Mouse (Mus musculus): Measurements from ENCODE around the gene Acpp. TPM values are rescaled to one million over a fixed set of nuclear protein-coding genes. Genes with fewer than 3 reads are reported as not detected.

The Acpp gene
- polyA plus RNA-seq, 1 experiment from 2014 or later: 0.56 TPM

DNA sequence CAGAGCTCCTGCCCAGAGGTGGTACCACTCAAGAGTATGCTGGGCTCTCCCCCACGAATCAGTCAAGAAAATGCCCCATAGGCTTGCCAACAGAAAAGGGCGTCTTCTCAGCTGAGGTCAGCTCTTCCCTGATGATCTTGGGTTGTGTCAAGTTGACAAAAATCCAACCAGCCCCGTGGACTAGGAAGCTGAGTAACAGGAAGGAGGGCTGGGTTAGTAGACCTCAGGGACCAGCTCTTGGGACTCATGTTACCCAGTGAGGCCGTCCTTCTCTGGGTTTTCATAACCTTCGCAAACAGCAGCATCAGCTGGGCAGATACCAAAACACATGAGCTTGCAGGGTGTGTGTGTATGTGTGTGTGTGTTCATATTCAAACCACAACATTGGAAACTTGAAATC is 55.8 kb downstream of the Acpp start:
- Histone ChIP-seq H3K27me3 (ENCODE audit: control insufficient read depth, insufficient read depth, low read length) (no peaks in the 10 kb centered on the region), H3K9me3 (ENCODE audit: control insufficient read depth, low read length) (no peaks in the 10 kb centered on the region), H3K36me3 (ENCODE audit: control insufficient read depth, insufficient read depth, low read length) (no peaks in the 10 kb centered on the region), H3K9ac (replicated peaks; ENCODE audit: low read depth, low read length) (no peak overlapping the region), H3K4me1 (ENCODE audit: control insufficient read depth, insufficient read depth, low read length) (no peaks in the 10 kb centered on the region), H3K4me3 (ENCODE audit: low read depth, low read length) (no peak overlapping the region), H3K27ac (ENCODE audit: low read depth, low read length) (no peak overlapping the region), H3K4me2 (ENCODE audit: low read depth, low read length) (no peak overlapping the region)
- WGBS: 81% methylated on average over 5 of the region's 5 CpGs
- ATAC-seq (ENCODE audit: low read depth): no peak

DNA sequence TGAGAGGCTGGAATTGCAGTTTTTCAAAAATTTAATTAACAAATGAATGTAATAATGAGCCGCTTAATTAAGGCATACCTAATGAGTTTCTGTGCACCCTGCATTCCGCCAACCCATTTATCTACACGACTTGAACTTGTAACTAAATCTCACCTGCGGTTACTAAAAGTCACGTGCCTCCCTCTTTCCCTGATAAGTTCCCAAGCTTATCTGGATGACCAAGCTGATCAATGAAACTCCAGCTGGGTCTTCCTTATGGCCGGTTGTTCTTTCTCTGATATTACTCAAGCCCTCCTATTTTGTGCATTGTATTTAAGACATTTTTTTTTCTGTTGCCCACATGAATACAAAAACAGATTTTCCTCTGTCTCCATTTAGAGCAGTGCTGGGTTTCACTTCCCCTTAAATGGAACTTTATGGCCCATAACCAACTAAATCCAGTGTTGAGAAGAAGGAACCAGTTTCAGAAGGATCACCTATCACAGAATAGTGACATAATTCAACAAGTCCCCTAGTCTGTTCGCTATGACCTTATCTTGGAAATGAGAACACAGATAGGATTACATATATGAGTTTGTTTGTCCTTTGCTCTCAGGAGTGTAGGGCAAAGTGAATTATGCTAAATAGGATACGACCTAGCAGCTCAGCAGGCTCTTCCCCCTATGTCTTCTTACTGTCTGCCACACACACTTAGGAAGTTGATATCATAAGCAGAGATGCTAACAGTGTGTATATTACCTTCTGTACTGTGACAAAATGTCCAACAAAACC is 56.6 kb downstream of the Acpp start:
- Histone ChIP-seq H3K9ac (replicated peaks; ENCODE audit: low read depth, low read length) (no peak overlapping the region), H3K4me3 (ENCODE audit: low read depth, low read length) (no peak overlapping the region), H3K4me1 (ENCODE audit: control insufficient read depth, insufficient read depth, low read length) (no peaks in the 10 kb centered on the region), H3K27ac (ENCODE audit: low read depth, low read length) (no peak overlapping the region), H3K27me3 (ENCODE audit: control insufficient read depth, insufficient read depth, low read length) (no peaks in the 10 kb centered on the region), H3K36me3 (ENCODE audit: control insufficient read depth, insufficient read depth, low read length) (no peaks in the 10 kb centered on the region), H3K4me2 (ENCODE audit: low read depth, low read length) (no peak overlapping the region), H3K9me3 (ENCODE audit: control insufficient read depth, low read length) (no peaks in the 10 kb centered on the region)
- WGBS: 80% methylated on average over 8 of the region's 8 CpGs
- no peak for ATAC-seq (ENCODE audit: low read depth)

- Histone ChIP-seq H3K4me3 (ENCODE audit: low read depth, low read length) (no peak overlapping the region), H3K4me1 (ENCODE audit: control insufficient read depth, insufficient read depth, low read length) (no peaks in the 10 kb centered on the region), H3K9ac (replicated peaks; ENCODE audit: low read depth, low read length) (0 out of 2 replicates have a peak overlapping the region, but pooled peaks have one; percentile 34), H3K36me3 (ENCODE audit: control insufficient read depth, insufficient read depth, low read length) (no peaks in the 10 kb centered on the region), H3K9me3 (ENCODE audit: control insufficient read depth, low read length) (no peaks in the 10 kb centered on the region), H3K27ac (ENCODE audit: low read depth, low read length) (no peak overlapping the region), H3K27me3 (ENCODE audit: control insufficient read depth, insufficient read depth, low read length) (no peaks in the 10 kb centered on the region), H3K4me2 (ENCODE audit: low read depth, low read length) (peak overlapping the region; percentile 23; the same call in 1 of the 2 replicates)
- ATAC-seq (ENCODE audit: low read depth): no peak
- 22% methylated on average over 18 of the region's 18 CpGs for WGBS
These were observed 59.9 kb downstream of the Acpp start for GRCm38 (mm10) chr9:104277528-104278162.

DNA sequence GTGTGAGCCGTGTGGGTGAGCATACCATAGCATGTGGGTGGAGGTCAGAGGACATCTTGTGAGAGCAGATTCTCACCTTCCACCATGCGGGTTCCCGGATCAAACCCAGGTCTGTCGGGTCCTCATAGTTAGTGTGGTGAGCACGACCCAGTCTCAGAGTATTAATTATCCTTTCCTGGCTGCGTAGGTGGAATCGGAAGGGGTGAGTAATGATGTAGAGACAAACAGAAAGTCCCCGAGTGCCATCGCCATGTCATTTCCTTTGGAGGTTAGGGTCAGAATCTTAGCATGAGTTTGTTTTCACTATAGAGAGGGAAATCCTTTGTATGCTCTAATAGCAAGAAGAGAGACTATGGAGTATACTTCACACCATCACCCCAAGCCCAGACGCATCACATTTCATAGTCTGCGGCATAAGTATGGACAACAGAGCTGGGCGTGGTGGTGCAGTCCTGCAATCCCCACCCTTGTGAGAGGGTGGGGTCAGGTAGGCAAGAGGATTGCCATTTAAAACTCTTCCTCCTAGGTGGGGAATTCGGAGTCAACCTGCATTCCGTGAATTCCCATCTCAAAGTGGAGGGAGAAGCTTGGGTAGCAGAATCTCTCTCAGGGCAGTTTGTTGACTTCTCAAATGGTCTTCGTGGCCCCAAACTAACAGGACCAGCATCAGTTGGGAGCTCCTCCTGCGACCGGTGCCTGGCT is 62.3 kb downstream of the Acpp start:
- ATAC-seq (ENCODE audit: low read depth): no peak
- H3K36me3 ChIP-seq (ENCODE audit: control insufficient read depth, insufficient read depth, low read length): no peaks in the 10 kb centered on the region
- no peak overlapping the region for H3K27ac ChIP-seq (ENCODE audit: low read depth, low read length)
- H3K4me3 ChIP-seq (ENCODE audit: low read depth, low read length): no peak overlapping the region
- no peak overlapping the region for H3K4me2 ChIP-seq (ENCODE audit: low read depth, low read length)
- 89% methylated on average over 17 of the region's 17 CpGs for WGBS
- no peaks in the 10 kb centered on the region for H3K4me1 ChIP-seq (ENCODE audit: control insufficient read depth, insufficient read depth, low read length)
- no peaks in the 10 kb centered on the region for H3K27me3 ChIP-seq (ENCODE audit: control insufficient read depth, insufficient read depth, low read length)
- H3K9ac ChIP-seq (replicated peaks; ENCODE audit: low read depth, low read length): no peak overlapping the region
- H3K9me3 ChIP-seq (ENCODE audit: control insufficient read depth, low read length): no peaks in the 10 kb centered on the region

DNA sequence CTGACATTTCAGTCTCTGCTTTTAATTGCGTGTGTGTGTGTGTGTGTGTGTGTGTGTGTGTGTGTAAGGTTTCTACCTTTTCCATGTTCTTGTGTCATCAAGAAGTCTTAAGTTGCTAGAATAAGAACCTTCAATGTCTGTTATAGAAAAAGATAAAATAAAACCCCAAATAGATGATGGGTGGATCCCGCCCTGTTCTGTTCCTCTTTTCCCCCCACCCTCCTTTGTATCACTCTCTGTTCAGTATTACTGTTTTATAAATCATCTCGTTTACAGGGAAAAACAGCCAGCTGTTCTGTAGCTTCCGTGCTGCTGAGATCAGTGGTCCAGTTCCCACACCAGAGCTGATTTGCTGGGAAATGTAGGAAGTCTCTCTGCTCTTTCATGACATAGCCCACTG is 65.5 kb downstream of the Acpp start:
- no peaks in the 10 kb centered on the region for H3K36me3 ChIP-seq (ENCODE audit: control insufficient read depth, insufficient read depth, low read length)
- no peak for ATAC-seq (ENCODE audit: low read depth)
- 83% methylated on average over 4 of the region's 4 CpGs for WGBS

GRCm38 (mm10) chr9:104271642-104272041 is 65.9 kb downstream of the Acpp start:
- no peaks in the 10 kb centered on the region for H3K36me3 ChIP-seq (ENCODE audit: control insufficient read depth, insufficient read depth, low read length)
- no peak overlapping the region for H3K4me3 ChIP-seq (ENCODE audit: low read depth, low read length)
- no peak for ATAC-seq (ENCODE audit: low read depth)
- 66% methylated on average over 4 of the region's 4 CpGs for WGBS
- no peaks in the 10 kb centered on the region for H3K4me1 ChIP-seq (ENCODE audit: control insufficient read depth, insufficient read depth, low read length)
- H3K4me2 ChIP-seq (ENCODE audit: low read depth, low read length): no peak overlapping the region
- no peaks in the 10 kb centered on the region for H3K27me3 ChIP-seq (ENCODE audit: control insufficient read depth, insufficient read depth, low read length)
- no peaks in the 10 kb centered on the region for H3K9me3 ChIP-seq (ENCODE audit: control insufficient read depth, low read length)
- H3K27ac ChIP-seq (ENCODE audit: low read depth, low read length): no peak overlapping the region
- H3K9ac ChIP-seq (replicated peaks; ENCODE audit: low read depth, low read length): no peak overlapping the region

More for the DNA sequence above, 65.5 kb downstream of the Acpp start:
- Histone ChIP-seq H3K27ac (ENCODE audit: low read depth, low read length) (no peak overlapping the region), H3K9me3 (ENCODE audit: control insufficient read depth, low read length) (no peaks in the 10 kb centered on the region), H3K4me1 (ENCODE audit: control insufficient read depth, insufficient read depth, low read length) (no peaks in the 10 kb centered on the region), H3K9ac (replicated peaks; ENCODE audit: low read depth, low read length) (no peak overlapping the region), H3K27me3 (ENCODE audit: control insufficient read depth, insufficient read depth, low read length) (no peaks in the 10 kb centered on the region), H3K4me3 (ENCODE audit: low read depth, low read length) (no peak overlapping the region), H3K4me2 (ENCODE audit: low read depth, low read length) (no peak overlapping the region)

DNA sequence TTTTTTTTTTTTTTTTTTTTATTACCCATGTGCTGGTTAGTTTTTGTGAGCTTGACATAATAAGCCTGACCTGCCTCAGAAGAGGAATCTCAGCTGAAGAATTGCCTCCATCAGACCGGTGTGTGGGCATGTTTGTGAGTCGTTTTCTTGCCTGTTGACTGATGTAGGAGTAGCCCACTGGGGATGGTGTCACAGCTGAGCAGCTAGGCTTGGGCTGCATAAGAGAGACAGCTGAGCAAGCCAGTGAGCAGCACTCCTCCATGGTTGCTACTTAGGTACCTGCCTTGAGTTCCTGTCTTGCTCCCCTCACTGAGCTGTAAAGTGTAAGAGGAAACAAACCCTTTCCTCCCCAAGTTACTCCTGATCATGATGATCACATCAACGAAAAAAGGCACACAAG is 67.6 kb downstream of the Acpp start:
- H3K27ac ChIP-seq (ENCODE audit: low read depth, low read length): no peak overlapping the region

GRCm38 (mm10) chr9:104269349-104269871 is 68.1 kb downstream of the Acpp start:
- Histone ChIP-seq H3K27ac (ENCODE audit: low read depth, low read length) (no peak overlapping the region), H3K9ac (replicated peaks; ENCODE audit: low read depth, low read length) (no peak overlapping the region), H3K4me1 (ENCODE audit: control insufficient read depth, insufficient read depth, low read length) (no peaks in the 10 kb centered on the region), H3K27me3 (ENCODE audit: control insufficient read depth, insufficient read depth, low read length) (no peaks in the 10 kb centered on the region), H3K9me3 (ENCODE audit: control insufficient read depth, low read length) (no peaks in the 10 kb centered on the region), H3K4me2 (ENCODE audit: low read depth, low read length) (no peak overlapping the region), H3K4me3 (ENCODE audit: low read depth, low read length) (no peak overlapping the region), H3K36me3 (ENCODE audit: control insufficient read depth, insufficient read depth, low read length) (no peaks in the 10 kb centered on the region)
- WGBS: 38% methylated on average over 10 of the region's 10 CpGs
- no peak for ATAC-seq (ENCODE audit: low read depth)

More for the DNA sequence above, 67.6 kb downstream of the Acpp start:
- Histone ChIP-seq H3K4me1 (ENCODE audit: control insufficient read depth, insufficient read depth, low read length) (no peaks in the 10 kb centered on the region), H3K4me2 (ENCODE audit: low read depth, low read length) (no peak overlapping the region), H3K4me3 (ENCODE audit: low read depth, low read length) (no peak overlapping the region), H3K9ac (replicated peaks; ENCODE audit: low read depth, low read length) (no peak overlapping the region), H3K36me3 (ENCODE audit: control insufficient read depth, insufficient read depth, low read length) (no peaks in the 10 kb centered on the region), H3K9me3 (ENCODE audit: control insufficient read depth, low read length) (no peaks in the 10 kb centered on the region), H3K27me3 (ENCODE audit: control insufficient read depth, insufficient read depth, low read length) (no peaks in the 10 kb centered on the region)
- 69% methylated on average over 3 of the region's 3 CpGs for WGBS
- ATAC-seq (ENCODE audit: low read depth): no peak

GRCm38 (mm10) chr9:104264567-104264966 is 73.0 kb downstream of the Acpp start:
- H3K9me3 ChIP-seq (ENCODE audit: control insufficient read depth, low read length): no peaks in the 10 kb centered on the region

More at GRCm38 (mm10) chr9:104264567-104264966, 73.0 kb downstream of the Acpp start:
- no peak for ATAC-seq (ENCODE audit: low read depth)
- H3K27me3 ChIP-seq (ENCODE audit: control insufficient read depth, insufficient read depth, low read length): no peaks in the 10 kb centered on the region
- H3K9ac ChIP-seq (replicated peaks; ENCODE audit: low read depth, low read length): no peak overlapping the region
- no peak overlapping the region for H3K4me2 ChIP-seq (ENCODE audit: low read depth, low read length)
- peaks cover 11% of the 10 kb centered on the region; the same call in 1 of the 2 replicates for H3K4me1 ChIP-seq (ENCODE audit: control insufficient read depth, insufficient read depth, low read length)
- WGBS: 81% methylated on average over 2 of the region's 2 CpGs
- no peak overlapping the region for H3K4me3 ChIP-seq (ENCODE audit: low read depth, low read length)
- H3K27ac ChIP-seq (ENCODE audit: low read depth, low read length): no peak overlapping the region
- no peaks in the 10 kb centered on the region for H3K36me3 ChIP-seq (ENCODE audit: control insufficient read depth, insufficient read depth, low read length)

Measured in neural tube, embryonic 14.5 days (tissue).